Mouse (Mus musculus) lung, postnatal 14 days (tissue): Measurements from ENCODE around the gene Akap8l.

Source experiments
- DNase-seq: peaks from one replicate; pipeline ENCODE4 v3.0.0; 2021

The Akap8l gene

GRCm38 (mm10) chr17:32350382-32350983 lies at the start of gene Akap8l:
Gene Akap8l, minus strand, starts transcription at chr17:32350607.
- peak; percentile 97 for DNase-seq

GRCm38 (mm10) chr17:32396266-32396665 lies 45.9 kb upstream of the Akap8l start:
- no peak for DNase-seq

GRCm38 (mm10) chr17:32393944-32394343 lies 43.5 kb upstream of the Akap8l start:
- no peak for DNase-seq

- peak; percentile 97 for DNase-seq
Observed at GRCm38 (mm10) chr17:32389101-32389659, 38.8 kb upstream of the Akap8l start, which contains the start of gene Wiz. Gene Wiz, minus strand, starts transcription at chr17:32389439.

- DNase-seq, result peak; percentile 27
Observed at GRCm38 (mm10) chr17:32388370-32389100, 38.1 kb upstream of the Akap8l start.

- DNase-seq, result no peak
Observed at GRCm38 (mm10) chr17:32387986-32388369, 37.6 kb upstream of the Akap8l start.

GRCm38 (mm10) chr17:32386659-32387432 lies 36.4 kb upstream of the Akap8l start:
- peak; percentile 58 for DNase-seq

GRCm38 (mm10) chr17:32383661-32384060 lies 33.3 kb upstream of the Akap8l start:
- no peak for DNase-seq

GRCm38 (mm10) chr17:32382576-32382975 lies 32.2 kb upstream of the Akap8l start:
- no peak for DNase-seq

GRCm38 (mm10) chr17:32378786-32379185 lies 28.4 kb upstream of the Akap8l start:
- DNase-seq, result no peak

GRCm38 (mm10) chr17:32377137-32377536 lies 26.7 kb upstream of the Akap8l start:
- no peak for DNase-seq

- no peak for DNase-seq
Observed at GRCm38 (mm10) chr17:32376475-32376874, 26.1 kb upstream of the Akap8l start.

- DNase-seq, result no peak
Observed at GRCm38 (mm10) chr17:32368991-32369578, 18.7 kb upstream of the Akap8l start.

- DNase-seq, result no peak
Observed at GRCm38 (mm10) chr17:32367706-32368105, 17.3 kb upstream of the Akap8l start.

- DNase-seq, result no peak
Observed at GRCm38 (mm10) chr17:32365296-32365695, 14.9 kb upstream of the Akap8l start.

- no peak for DNase-seq
Observed at GRCm38 (mm10) chr17:32364850-32365249, 14.4 kb upstream of the Akap8l start.

GRCm38 (mm10) chr17:32364331-32364730 lies 13.9 kb upstream of the Akap8l start:
- DNase-seq, result peak; percentile 86

GRCm38 (mm10) chr17:32363821-32364301 lies 13.5 kb upstream of the Akap8l start:
- no peak for DNase-seq

- DNase-seq, result no peak
Observed at GRCm38 (mm10) chr17:32362686-32363085, 12.3 kb upstream of the Akap8l start.

- no peak for DNase-seq
Observed at GRCm38 (mm10) chr17:32359928-32360327, 9.5 kb upstream of the Akap8l start.

GRCm38 (mm10) chr17:32358943-32359340 lies 8.5 kb upstream of the Akap8l start:
- no peak for DNase-seq

GRCm38 (mm10) chr17:32358192-32358942 lies 8.0 kb upstream of the Akap8l start:
- no peak for DNase-seq
